Mouse (Mus musculus): ENCODE measurements around the gene Teddm1a. TPM values are rescaled to one million over a fixed set of nuclear protein-coding genes. Genes with fewer than 3 reads are reported as not detected.
A peak's percentile ranks its signal among the peaks of the same experiment; 100 is the strongest.

Gene Teddm1a
- polyA plus RNA-seq, 1 experiment from 2014 or later: not detected

- H3K27me3 ChIP-seq (ENCODE audit: control insufficient read depth, insufficient read depth, low read length): no peaks in the 10 kb centered on the region
- ATAC-seq (ENCODE audit: insufficient read depth, low FRiP score): peak; percentile 7; the same call in 1 of the 2 replicates
- H3K36me3 ChIP-seq (ENCODE audit: control insufficient read depth, insufficient read depth, low read length): peaks cover 25% of the 10 kb centered on the region
- H3K4me2 ChIP-seq (ENCODE audit: low read depth, low read length): peak overlapping the region; percentile 90
- H3K9ac ChIP-seq (ENCODE audit: low read length): peak overlapping the region; percentile 82
- no peaks in the 10 kb centered on the region for H3K9me3 ChIP-seq (replicated peaks; ENCODE audit: control insufficient read depth, low read length)
- WGBS: under 1% methylated on average over 36 of the region's 36 CpGs
- peak overlapping the region; percentile 71 for H3K4me3 ChIP-seq (replicated peaks; ENCODE audit: low read length)
- H3K4me1 ChIP-seq (ENCODE audit: control insufficient read depth, insufficient read depth, low read length): peaks cover 25% of the 10 kb centered on the region
- peak overlapping the region; percentile 98 for H3K27ac ChIP-seq (ENCODE audit: low read length)
Measured at GRCm38 (mm10) chr1:153900381-153900780, 8.8 kb downstream of the Teddm1a start.

- 2% methylated on average over 25 of the region's 25 CpGs for WGBS
Measured at GRCm38 (mm10) chr1:153900860-153901730, 9.6 kb downstream of the Teddm1a start.

GRCm38 (mm10) chr1:153903006-153903405, 11.5 kb downstream of the Teddm1a start:
- peak overlapping the region; percentile 0; the same call in 1 of the 2 replicates for H3K4me3 ChIP-seq (replicated peaks; ENCODE audit: low read length)
- H3K36me3 ChIP-seq (ENCODE audit: control insufficient read depth, insufficient read depth, low read length): peaks cover 43% of the 10 kb centered on the region
- H3K4me1 ChIP-seq (ENCODE audit: control insufficient read depth, insufficient read depth, low read length): peaks cover 25% of the 10 kb centered on the region
- 74% methylated on average over 13 of the region's 13 CpGs for WGBS
- no peak overlapping the region for H3K9ac ChIP-seq (ENCODE audit: low read length)
- no peak for ATAC-seq (ENCODE audit: insufficient read depth, low FRiP score)
- no peaks in the 10 kb centered on the region for H3K27me3 ChIP-seq (ENCODE audit: control insufficient read depth, insufficient read depth, low read length)
- peak overlapping the region; percentile 90 for H3K4me2 ChIP-seq (ENCODE audit: low read depth, low read length)
- H3K9me3 ChIP-seq (replicated peaks; ENCODE audit: control insufficient read depth, low read length): no peaks in the 10 kb centered on the region
- no peak overlapping the region for H3K27ac ChIP-seq (ENCODE audit: low read length)

More at GRCm38 (mm10) chr1:153900860-153901730, 9.6 kb downstream of the Teddm1a start:
- Histone ChIP-seq H3K9me3 (replicated peaks; ENCODE audit: control insufficient read depth, low read length) (no peaks in the 10 kb centered on the region), H3K4me1 (ENCODE audit: control insufficient read depth, insufficient read depth, low read length) (peaks cover 25% of the 10 kb centered on the region), H3K36me3 (ENCODE audit: control insufficient read depth, insufficient read depth, low read length) (peaks cover 32% of the 10 kb centered on the region), H3K27me3 (ENCODE audit: control insufficient read depth, insufficient read depth, low read length) (no peaks in the 10 kb centered on the region), H3K4me2 (ENCODE audit: low read depth, low read length) (peak overlapping the region; percentile 90), H3K27ac (ENCODE audit: low read length) (peak overlapping the region; percentile 98), H3K9ac (ENCODE audit: low read length) (peak overlapping the region; percentile 82), H3K4me3 (replicated peaks; ENCODE audit: low read length) (peak overlapping the region; percentile 71)
- ATAC-seq (ENCODE audit: insufficient read depth, low FRiP score): no peak

- H3K27ac ChIP-seq (ENCODE audit: low read length): no peak overlapping the region
- peaks cover 21% of the 10 kb centered on the region for H3K4me1 ChIP-seq (ENCODE audit: control insufficient read depth, insufficient read depth, low read length)
- H3K9ac ChIP-seq (ENCODE audit: low read length): no peak overlapping the region
- no peak overlapping the region for H3K4me2 ChIP-seq (ENCODE audit: low read depth, low read length)
- 92% methylated on average over 14 of the region's 14 CpGs for WGBS
- H3K4me3 ChIP-seq (replicated peaks; ENCODE audit: low read length): no peak overlapping the region
- peaks cover 50% of the 10 kb centered on the region for H3K36me3 ChIP-seq (ENCODE audit: control insufficient read depth, insufficient read depth, low read length)
- no peaks in the 10 kb centered on the region for H3K9me3 ChIP-seq (replicated peaks; ENCODE audit: control insufficient read depth, low read length)
- no peak for ATAC-seq (ENCODE audit: insufficient read depth, low FRiP score)
- no peaks in the 10 kb centered on the region for H3K27me3 ChIP-seq (ENCODE audit: control insufficient read depth, insufficient read depth, low read length)
Measured at GRCm38 (mm10) chr1:153904236-153904635, 12.7 kb downstream of the Teddm1a start.

- ATAC-seq (ENCODE audit: insufficient read depth, low FRiP score): no peak
- Histone ChIP-seq H3K4me1 (ENCODE audit: control insufficient read depth, insufficient read depth, low read length) (peaks cover 20% of the 10 kb centered on the region), H3K4me2 (ENCODE audit: low read depth, low read length) (no peak overlapping the region), H3K27ac (ENCODE audit: low read length) (no peak overlapping the region), H3K27me3 (ENCODE audit: control insufficient read depth, insufficient read depth, low read length) (no peaks in the 10 kb centered on the region), H3K4me3 (replicated peaks; ENCODE audit: low read length) (no peak overlapping the region), H3K9ac (ENCODE audit: low read length) (no peak overlapping the region), H3K36me3 (ENCODE audit: control insufficient read depth, insufficient read depth, low read length) (peaks cover 56% of the 10 kb centered on the region), H3K9me3 (replicated peaks; ENCODE audit: control insufficient read depth, low read length) (no peaks in the 10 kb centered on the region)
- WGBS: 93% methylated on average over 3 of the region's 3 CpGs
Measured at GRCm38 (mm10) chr1:153905884-153906283, 14.3 kb downstream of the Teddm1a start.

GRCm38 (mm10) chr1:153908208-153908607, 16.7 kb downstream of the Teddm1a start:
- ATAC-seq (ENCODE audit: insufficient read depth, low FRiP score): no peak

DNA sequence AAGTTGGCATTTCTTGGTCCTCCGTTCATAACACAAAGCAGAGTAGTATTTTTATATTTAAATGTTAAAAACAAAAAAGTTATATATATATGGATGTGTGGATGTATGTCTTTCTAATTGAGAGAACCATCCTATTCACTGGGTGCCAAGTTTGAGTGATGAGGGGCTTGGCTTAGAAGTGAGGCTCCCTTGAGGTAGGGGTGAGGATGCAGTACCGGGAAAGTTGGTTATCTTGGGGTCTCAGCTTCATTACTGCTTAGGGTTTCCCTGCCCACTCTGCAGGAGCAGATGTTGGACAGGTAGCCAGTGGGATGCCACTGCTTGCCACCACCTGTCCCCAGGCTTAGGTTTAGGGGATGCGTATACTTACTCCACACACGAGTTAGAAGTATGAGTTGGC, 17.2 kb downstream of the Teddm1a start:
- H3K27me3 ChIP-seq (ENCODE audit: control insufficient read depth, insufficient read depth, low read length): no peaks in the 10 kb centered on the region
- 79% methylated on average over 4 of the region's 4 CpGs for whole genome bisulfite sequencing
- no peaks in the 10 kb centered on the region; the same call in 1 of the 2 replicates for H3K9me3 ChIP-seq (replicated peaks; ENCODE audit: control insufficient read depth, low read length)
- ATAC-seq (ENCODE audit: insufficient read depth, low FRiP score): no peak
- no peak overlapping the region for H3K27ac ChIP-seq (ENCODE audit: low read length)
- H3K4me1 ChIP-seq (ENCODE audit: control insufficient read depth, insufficient read depth, low read length): no peaks in the 10 kb centered on the region
- H3K36me3 ChIP-seq (ENCODE audit: control insufficient read depth, insufficient read depth, low read length): peaks cover 46% of the 10 kb centered on the region
- H3K4me2 ChIP-seq (ENCODE audit: low read depth, low read length): no peak overlapping the region
- no peak overlapping the region for H3K9ac ChIP-seq (ENCODE audit: low read length)
- H3K4me3 ChIP-seq (replicated peaks; ENCODE audit: low read length): no peak overlapping the region

More at GRCm38 (mm10) chr1:153908208-153908607, 16.7 kb downstream of the Teddm1a start:
- H3K36me3 ChIP-seq (ENCODE audit: control insufficient read depth, insufficient read depth, low read length): peaks cover 52% of the 10 kb centered on the region
- no peaks in the 10 kb centered on the region; the same call in 1 of the 2 replicates for H3K9me3 ChIP-seq (replicated peaks; ENCODE audit: control insufficient read depth, low read length)
- no peak overlapping the region for H3K4me3 ChIP-seq (replicated peaks; ENCODE audit: low read length)
- no peak overlapping the region for H3K4me2 ChIP-seq (ENCODE audit: low read depth, low read length)
- WGBS: 81% methylated on average over 6 of the region's 6 CpGs
- no peaks in the 10 kb centered on the region for H3K27me3 ChIP-seq (ENCODE audit: control insufficient read depth, insufficient read depth, low read length)
- H3K9ac ChIP-seq (ENCODE audit: low read length): no peak overlapping the region
- H3K27ac ChIP-seq (ENCODE audit: low read length): no peak overlapping the region
- peaks cover 3% of the 10 kb centered on the region; the same call in 1 of the 2 replicates for H3K4me1 ChIP-seq (ENCODE audit: control insufficient read depth, insufficient read depth, low read length)

GRCm38 (mm10) chr1:153909213-153909962, 17.8 kb downstream of the Teddm1a start:
- H3K4me2 ChIP-seq (ENCODE audit: low read depth, low read length): no peak overlapping the region
- H3K27me3 ChIP-seq (ENCODE audit: control insufficient read depth, insufficient read depth, low read length): no peaks in the 10 kb centered on the region
- no peak overlapping the region for H3K27ac ChIP-seq (ENCODE audit: low read length)
- peaks cover 41% of the 10 kb centered on the region for H3K36me3 ChIP-seq (ENCODE audit: control insufficient read depth, insufficient read depth, low read length)
- no peak for ATAC-seq (ENCODE audit: insufficient read depth, low FRiP score)
- no peaks in the 10 kb centered on the region for H3K4me1 ChIP-seq (ENCODE audit: control insufficient read depth, insufficient read depth, low read length)
- H3K4me3 ChIP-seq (replicated peaks; ENCODE audit: low read length): no peak overlapping the region
- 68% methylated on average over 10 of the region's 10 CpGs for WGBS
- H3K9me3 ChIP-seq (replicated peaks; ENCODE audit: control insufficient read depth, low read length): no peaks in the 10 kb centered on the region; the same call in 1 of the 2 replicates
- H3K9ac ChIP-seq (ENCODE audit: low read length): no peak overlapping the region

- H3K36me3 ChIP-seq (ENCODE audit: control insufficient read depth, insufficient read depth, low read length): peaks cover 36% of the 10 kb centered on the region
- no peak overlapping the region for H3K9ac ChIP-seq (ENCODE audit: low read length)
- no peaks in the 10 kb centered on the region for H3K4me1 ChIP-seq (ENCODE audit: control insufficient read depth, insufficient read depth, low read length)
- no peak overlapping the region for H3K4me2 ChIP-seq (ENCODE audit: low read depth, low read length)
- no peak overlapping the region for H3K4me3 ChIP-seq (replicated peaks; ENCODE audit: low read length)
- no peaks in the 10 kb centered on the region; the same call in 1 of the 2 replicates for H3K9me3 ChIP-seq (replicated peaks; ENCODE audit: control insufficient read depth, low read length)
- WGBS: 86% methylated on average over 9 of the region's 9 CpGs
- peak; percentile 9; the same call in 1 of the 2 replicates for ATAC-seq (ENCODE audit: insufficient read depth, low FRiP score)
- no peaks in the 10 kb centered on the region for H3K27me3 ChIP-seq (ENCODE audit: control insufficient read depth, insufficient read depth, low read length)
- H3K27ac ChIP-seq (ENCODE audit: low read length): no peak overlapping the region
Measured at GRCm38 (mm10) chr1:153909963-153910291, 18.4 kb downstream of the Teddm1a start.

Measured in stomach, embryonic 16.5 days (tissue).